Mouse (Mus musculus): ENCODE results near the gene Gosr1. TPM values are rescaled to one million over a fixed set of nuclear protein-coding genes. Genes with fewer than 3 reads are reported as not detected.
"Not testable (repeated sequence)": the region's sequence is repeated elsewhere in the genome, so short reads cannot be mapped to it uniquely, and the experiment has no call there.

Gosr1 gene
- total RNA-seq, 2 experiments from 2014 or later, result 59.6 to 60.3 TPM

DNA sequence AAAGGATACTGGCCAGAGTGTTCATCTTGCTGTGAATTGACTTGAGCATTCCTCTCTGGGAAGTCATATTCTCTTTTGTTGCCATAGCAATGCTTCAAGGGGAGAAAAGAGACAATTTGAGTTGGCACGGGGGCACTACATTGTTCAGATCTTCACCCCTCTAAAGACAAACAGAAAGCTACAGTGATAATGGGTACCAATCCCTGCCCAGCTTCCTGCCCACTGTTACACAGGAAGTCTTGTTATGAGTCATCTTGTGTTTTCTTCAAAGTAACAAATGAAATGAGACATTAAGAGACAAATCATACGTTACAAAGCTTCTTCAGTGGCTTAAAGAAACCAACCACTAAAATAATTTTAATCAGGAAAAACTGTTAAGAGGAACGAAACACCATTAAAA is 28.8 kb downstream of the Gosr1 start:
- DNase-seq, result no peak

DNA sequence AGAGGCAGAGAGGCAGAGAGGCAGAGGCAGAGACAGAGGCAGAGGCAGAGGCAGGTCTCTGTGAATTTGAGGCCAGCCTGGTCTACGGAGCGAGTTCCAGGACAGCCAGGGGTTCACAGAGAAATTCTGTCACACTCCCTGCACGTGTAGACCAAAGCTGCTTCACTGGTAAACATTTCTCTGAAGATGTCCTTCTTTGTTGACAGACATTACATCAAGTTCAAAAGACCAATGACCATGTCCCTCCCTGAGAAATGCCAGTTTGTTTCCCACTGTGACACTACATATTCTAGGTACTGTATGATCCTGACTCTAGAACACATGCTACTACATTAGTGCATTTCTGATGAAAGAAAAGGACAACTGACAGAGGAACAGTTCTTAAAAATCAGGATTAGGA is 32.7 kb downstream of the Gosr1 start:
- no peak for DNase-seq

DNA sequence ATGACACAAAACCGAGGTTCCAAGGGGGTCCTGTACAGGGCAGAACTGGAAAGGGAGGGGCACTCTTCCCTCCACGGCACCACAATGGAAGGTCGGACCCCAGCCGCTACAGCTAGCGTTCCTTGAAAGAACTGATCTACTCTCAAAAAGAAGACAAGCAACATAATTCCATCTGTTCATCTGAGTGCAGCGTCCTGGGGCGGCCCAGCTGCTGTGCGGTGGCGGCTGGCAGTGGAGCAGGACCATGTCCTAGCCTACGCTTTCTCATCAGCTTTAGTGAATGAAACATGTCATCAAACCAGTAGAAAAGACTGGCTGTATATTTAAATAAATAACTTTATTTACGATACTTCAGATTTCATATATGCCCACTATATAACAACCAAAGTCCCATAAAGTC is 35.3 kb downstream of the Gosr1 start:
- peak in 1 of 2 experiments; percentile 18 for DNase-seq

DNA sequence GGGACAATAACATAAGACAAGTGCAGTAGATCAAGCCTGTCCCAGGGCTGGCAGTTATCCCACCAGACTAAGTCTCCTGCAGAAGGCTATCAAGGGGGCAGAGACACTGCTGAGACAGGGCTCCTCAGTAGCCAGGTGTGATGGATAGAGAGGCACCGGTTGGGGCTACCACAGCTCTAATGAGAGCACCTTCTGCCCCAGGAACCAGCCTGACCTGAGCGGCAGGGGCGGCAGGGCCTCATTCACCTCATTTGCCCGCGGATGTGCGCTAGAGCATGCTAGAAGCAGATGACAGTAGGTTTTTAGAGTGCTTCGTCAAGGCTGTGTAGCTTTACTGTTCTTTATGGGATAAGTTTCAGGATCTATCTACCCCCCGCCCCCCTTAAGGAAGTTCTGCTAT is 39.5 kb downstream of the Gosr1 start:
- DNase-seq, result no peak

DNA sequence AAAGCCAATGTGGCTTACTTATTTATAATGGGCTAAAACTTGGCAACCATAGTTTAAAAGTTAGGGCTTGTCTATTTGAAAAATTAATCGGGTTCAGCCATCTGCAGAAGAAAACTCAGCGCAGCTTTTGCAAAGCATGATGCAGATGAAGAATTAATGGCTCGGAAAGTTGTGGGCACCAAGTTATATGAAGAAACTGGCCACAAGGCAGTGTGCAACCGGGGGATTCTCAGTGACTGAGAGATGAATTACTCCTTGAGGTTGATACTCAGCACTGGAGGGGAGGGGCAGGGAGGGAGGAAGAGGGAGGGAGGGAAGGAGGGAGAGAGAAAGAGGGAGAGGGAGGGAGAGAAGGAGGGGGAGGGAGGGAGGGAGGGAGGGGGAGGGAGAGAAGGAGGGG is 46.4 kb downstream of the Gosr1 start:
- no peak for DNase-seq

DNA sequence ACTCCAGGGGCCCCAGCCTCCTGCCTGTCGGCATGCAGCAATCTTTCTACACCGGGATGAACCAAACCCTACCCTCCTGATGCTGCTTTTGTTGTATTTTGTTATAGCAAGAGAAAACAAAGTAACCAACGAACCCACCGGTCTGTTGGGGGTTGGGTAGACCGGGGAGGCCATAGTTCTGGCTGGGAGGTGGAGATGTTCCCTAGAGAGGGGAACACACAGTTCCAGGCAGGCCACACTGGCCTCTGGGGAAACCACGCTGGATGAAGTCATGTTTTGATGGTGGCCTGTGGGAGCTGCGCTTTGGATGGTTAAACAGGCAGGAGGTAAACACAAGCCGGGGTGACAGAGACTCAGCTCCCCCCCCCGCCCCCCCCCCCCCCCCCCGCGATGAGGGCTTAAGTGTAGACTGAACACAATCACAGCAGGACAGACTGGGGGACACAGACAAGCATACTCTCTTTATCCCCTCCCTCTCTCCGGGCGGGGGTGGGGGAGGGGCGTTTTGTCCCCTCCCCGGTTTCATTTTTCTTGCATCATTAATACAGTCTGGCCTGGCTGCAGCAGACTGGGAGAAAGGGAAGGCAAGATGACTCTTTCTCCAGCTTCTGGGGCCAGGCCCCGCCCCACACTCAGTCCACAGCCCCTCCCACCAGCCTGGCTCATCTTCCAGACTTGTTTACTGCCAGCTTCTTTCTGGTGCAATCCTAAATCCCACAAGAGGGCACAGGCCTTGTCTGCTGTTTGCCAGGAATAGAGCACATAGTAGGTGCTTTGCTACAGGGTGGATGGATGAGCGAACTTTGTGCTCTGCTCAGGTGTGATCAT is 53.5 kb downstream of the Gosr1 start:
- no peak for DNase-seq

DNA sequence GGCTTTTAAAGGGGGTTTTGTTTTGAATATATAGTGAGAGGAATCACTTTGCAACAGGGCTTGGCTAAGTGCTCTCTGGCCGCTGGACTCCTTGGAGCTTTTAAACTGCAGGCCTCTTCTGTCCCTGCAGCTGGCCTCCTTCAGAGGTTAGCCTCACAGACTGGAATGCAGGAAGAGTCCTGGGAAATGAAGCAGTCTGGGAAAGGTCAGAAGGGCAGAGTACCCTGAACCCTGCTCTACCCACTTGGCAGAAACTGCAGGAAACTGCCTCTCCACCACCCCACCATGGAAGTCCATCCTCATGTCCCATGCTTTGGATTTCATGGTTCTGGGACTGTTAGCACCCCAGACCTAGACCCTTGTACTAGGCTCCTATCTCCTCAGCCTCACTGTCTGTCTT is 54.5 kb downstream of the Gosr1 start:
- DNase-seq, result no peak

DNA sequence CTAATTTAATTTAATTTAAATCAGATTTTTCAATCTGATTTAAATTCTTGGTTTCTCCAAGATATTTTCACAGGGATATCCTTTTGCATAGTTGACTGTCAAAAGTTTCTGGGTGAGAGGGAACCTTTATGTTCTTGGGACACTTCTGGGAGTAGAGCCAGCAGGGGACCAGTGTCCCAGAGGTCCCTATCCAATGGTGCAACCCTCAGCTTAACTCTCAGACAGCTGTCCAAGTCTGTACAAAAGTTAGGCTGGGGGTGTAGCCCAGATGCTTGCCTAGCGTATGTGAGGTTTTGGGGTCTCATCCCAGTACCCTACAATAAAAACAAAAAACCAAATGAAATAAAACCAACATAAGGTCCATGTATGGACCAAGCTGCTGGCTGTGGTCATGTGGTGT is 55.3 kb downstream of the Gosr1 start:
- no peak for DNase-seq

DNA sequence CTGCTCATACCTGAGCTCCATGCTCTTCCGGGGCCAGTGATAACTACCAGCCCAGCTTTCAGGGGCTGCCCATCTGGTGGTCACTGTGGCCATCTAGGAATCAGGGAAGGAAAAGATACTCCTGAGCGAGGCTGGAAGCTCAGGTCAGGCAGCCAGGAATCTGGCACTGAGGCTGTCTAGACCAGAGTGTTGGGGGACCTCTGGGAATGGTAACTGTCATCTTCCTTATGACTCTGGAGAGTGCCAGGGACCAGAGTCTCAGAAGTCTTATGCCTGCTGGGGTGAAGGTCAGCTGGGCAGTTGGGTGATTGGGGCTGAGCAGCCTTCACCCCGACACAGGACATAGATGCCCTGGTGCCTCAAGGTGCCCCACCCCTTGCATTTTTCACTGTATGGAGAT is 55.7 kb downstream of the Gosr1 start:
- no peak for DNase-seq

DNA sequence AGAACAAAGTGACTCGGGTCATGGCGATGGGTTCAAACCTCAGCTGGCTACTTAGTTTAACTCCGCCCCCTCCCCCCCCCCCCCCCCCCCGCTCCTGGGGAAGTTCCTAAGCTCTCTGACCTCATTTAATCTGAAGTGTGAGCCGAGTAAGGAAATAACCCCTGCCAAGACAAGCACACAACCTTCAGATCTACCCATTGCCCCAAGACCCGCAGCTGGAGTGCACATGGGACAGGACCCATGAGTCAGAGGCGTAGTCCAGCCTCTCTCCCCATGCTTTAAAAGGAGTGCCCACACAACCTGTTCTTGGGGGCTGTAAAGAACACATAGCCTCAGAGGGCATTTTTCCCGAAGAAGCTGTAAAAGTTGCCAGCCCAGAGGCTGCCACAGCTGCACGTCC is 63.8 kb downstream of the Gosr1 start:
- no peak for DNase-seq

DNA sequence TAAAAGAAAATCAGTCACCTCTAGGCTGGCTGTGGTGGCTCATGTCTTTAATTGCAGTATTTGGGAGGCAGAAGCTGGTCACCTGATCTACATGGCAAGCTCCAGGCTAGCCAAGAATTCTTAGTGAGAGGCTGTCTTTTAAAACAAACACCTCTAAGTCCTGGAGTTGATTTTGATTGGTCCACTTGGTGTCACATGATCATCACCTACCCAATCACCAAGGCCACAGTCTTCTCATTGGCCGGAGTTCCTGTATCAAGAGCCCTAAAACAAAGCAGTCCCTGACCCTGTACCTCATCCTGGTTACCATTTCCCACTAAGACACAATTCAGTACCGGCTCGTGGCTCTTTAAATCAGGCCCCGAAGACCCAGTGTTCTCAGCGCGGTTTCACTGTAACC is 67.6 kb downstream of the Gosr1 start:
- DNase-seq, result no peak

DNA sequence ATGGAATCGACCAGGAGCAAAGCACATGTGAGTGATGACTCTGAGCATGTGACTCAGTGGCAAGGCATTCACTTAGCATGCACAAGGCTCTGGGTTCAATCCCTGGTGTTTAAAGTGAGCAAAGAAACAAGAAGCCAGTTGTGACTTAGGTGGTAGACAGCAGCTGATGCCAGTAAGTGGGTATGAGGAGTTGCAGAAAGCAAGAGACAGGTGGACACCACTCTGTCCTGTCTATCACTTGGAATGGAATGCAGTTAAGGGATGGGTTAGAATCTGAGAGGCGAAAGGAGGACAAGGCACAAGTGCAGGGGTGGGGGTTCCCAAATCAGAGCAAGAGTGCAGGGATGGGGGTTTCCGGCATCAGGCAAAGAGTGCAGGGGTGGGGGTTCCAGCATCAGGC is 71.3 kb downstream of the Gosr1 start:
- DNase-seq, result no peak

DNA sequence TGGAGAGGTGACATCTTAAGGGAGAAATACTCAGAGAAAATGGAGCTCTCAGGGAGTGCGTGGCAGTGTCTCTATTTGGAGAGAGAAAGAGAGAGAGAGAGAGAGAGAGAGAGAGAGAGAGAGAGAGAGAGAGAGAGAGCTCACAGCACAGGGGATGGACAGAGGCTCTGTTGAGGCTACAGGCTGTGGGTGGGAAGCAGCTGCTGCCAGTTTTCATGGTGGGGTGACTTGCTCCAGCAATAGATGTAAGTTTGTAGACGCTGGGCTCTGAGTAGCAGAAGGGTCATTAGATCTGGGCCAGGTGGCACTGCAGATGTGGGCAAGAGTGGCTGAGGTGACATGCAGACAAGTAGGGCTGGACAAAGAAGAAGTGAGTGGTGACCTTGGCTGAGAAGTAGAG is 77.8 kb downstream of the Gosr1 start:
- no peak for DNase-seq

DNA sequence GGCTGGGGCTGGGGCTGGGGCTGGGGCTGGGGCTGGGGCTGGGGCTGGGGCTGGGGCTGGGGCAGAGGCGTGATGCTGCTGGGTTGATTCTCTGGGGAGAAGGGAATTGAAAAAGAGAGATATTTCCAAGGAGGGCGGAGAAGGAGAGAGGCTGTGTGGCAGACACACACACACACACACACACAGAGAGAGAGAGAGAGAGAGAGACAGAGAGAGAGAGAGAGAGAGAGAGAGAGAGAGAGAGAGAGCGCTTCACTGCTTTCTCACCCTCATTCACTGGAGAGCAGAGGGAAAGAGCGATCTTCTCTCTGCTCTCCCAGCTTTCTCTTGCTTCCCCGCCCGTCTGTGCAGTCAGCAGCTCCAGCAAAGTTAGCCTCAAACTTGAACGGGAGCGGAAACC is 83.9 kb downstream of the Gosr1 start, which contains the start of gene Trarg1:
Gene Trarg1, plus strand, starts transcription at position 301 of the 400 bp plus-strand sequence.
- not testable (repeated sequence) for DNase-seq

Other genes starting within 250 kb of the Gosr1 start
- gene Abr, start 141.3 kb downstream of the Gosr1 start, total RNA-seq (2021), result 100 to 1,000 TPM; 502 to 515 TPM
- 1 to 10 TPM; 5.1 to 5.2 TPM for gene Bhlha9, start 91.1 kb downstream of the Gosr1 start, total RNA-seq (2021)
- under 1 TPM; 0.17 to 0.51 TPM for gene Trarg1, start 83.8 kb downstream of the Gosr1 start, total RNA-seq (2021)
- gene Cpd, start 83.4 kb upstream of the Gosr1 start, total RNA-seq (2021), result 10 to 100 TPM; 61.8 to 67.7 TPM
- gene Tmigd1, start 138.6 kb upstream of the Gosr1 start, total RNA-seq (2021), result not detected
- gene Blmh, start 161.2 kb upstream of the Gosr1 start, total RNA-seq (2021), result 10 to 100 TPM; 52.3 to 52.4 TPM
- gene Slc6a4, start 235.0 kb upstream of the Gosr1 start, total RNA-seq (2021), result not detected